Mouse (Mus musculus): ENCODE data around the gene Nfat5.

Gene Nfat5

DNA sequence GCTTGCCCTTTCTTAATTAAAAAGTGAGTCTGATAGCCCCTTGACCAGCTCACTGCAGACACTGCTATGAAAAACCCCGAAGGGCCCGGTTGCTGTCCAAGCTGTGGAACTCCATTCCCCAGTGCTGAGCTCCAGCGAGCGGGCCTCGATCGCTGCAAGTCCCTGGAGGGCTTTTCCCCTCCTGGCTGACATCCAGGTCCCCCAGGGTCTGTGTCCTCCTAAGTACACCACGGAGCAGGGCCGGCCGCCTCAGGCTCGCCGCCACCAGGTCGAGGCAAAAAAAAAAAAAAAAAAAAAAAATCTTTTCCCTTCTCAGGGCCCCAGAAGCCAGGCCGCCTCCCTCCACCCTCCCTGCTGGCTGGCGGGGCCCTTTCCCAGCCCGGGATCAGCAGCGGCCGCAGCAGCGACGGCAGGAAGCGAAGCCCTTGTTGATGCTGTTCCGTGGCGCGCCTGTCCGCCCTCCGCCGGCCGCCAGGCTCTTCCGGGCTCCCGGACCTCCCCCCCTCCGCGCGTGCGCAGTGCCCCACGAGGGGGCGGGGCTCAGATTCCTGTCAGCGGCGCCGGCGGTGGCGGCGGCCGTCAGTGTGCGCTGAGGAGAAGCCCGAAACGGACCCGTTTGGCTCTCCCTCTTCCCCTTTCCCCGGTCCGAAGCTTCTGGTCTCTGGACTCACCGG lies at the start of gene Nfat5:
Nfat5 (plus strand) TSS at position 543 of the 674 bp plus-strand sequence.
- peak; percentile 94 to 96 for DNase-seq

DNA sequence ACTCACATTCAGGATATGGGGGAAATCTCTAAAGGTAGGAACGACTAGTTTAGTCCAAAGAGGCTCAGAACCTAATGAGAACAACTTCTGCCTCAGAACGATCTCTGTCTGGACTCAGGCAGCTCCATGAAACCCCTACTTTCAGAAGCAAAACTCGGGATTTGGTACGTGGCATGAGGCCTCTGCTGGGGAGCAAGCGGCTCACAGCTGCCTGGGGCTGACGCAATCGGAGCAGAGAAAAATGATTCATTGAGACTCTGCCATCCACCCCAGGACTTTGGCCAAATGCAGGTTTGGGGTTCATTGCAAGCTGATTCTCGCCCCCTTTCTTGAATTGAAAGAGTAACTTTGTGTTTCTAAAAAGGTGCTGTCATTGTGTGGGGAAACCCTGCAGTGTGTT lies 49.1 kb upstream of the Nfat5 start:
- no peak for DNase-seq

DNA sequence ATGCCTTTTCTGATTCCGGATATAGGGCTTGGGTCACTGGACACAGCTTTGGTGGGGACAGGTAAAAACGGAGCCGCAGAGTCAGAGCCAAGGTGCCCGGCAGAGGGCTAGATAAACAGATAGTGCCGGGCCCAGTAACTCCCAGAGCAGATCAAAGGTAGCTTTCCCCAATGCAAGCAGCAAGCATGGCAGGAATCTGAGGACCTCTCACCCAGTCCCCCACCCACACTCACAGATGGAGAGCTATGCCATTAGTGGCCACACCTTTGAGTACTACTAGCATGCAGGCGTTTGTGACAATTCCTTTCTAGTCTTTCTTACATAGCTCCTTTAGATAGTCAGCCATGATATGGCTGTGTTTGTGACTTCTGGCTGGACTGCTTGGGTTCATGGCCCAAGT lies 44.8 kb upstream of the Nfat5 start:
- DNase-seq = no peak

DNA sequence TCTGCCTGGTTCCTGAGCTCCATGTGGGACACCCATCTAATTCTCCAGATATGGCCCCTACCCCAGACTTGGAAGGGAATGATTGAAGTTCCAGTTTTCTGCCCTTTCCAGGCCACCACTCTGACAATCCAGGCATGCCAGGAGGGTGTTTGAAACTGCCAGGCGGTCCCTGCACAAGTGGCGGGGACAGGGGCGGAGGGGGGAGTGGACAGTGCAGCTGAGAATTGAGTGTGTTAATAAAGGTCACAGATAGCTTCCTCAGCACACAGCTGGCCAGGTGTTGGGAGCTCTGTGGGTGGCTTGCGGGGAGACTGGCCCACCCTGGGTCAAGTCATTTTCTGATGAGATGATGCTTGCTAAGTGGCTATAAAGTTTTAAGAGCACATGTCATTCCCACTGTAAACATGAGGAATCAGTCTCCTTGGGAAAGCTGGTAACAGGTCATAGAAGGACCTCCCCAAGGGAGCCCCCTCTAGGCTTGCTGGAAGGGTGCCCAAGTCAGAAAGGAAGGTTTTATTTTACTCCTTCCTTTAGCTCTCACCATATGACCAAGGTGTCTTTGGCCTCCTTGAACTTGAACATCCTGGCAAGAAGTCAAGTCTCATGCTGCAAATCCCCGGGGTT lies 41.7 kb upstream of the Nfat5 start:
- peak; percentile 29 to 47 for DNase-seq

DNA sequence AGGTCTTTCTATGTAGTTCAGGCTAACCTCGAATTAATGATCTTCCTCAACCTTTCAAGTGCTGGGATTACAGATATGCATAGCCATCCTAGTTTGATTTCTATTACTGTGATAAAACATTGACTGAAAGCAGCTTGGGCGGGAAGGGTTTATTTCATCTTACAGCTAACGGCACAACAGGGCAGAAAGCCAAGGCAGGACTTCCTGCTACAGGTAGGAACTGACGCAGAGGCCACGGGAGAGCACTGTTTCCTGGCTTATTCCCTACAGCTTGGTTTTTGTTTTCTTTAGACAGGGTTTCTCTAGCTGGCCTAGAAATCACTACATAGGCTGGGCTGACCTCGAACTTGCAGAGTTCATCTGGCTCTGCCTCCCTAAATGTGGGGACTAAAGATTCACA lies 40.1 kb upstream of the Nfat5 start:
- peak; percentile 26 to 32 for DNase-seq

DNA sequence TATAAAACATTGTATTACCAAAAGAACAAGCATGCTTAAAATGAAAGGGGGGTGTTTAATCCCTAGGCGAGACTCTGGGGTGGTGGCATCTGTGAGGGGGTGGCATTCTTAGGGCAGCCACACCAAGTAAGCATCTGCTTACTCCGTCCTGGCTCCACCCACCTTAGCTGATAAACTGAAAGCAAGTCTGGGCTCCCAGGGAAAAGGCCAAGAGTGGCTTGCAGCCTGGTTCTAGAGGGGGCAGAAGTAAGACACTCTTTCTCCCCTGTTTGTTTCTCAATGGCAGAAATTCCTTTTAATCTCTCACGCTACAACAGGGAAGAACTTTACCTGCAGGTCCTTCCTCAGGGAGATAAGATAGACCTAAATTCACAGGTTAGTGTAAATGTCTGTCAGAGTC lies 38.9 kb upstream of the Nfat5 start:
- DNase-seq = no peak

DNA sequence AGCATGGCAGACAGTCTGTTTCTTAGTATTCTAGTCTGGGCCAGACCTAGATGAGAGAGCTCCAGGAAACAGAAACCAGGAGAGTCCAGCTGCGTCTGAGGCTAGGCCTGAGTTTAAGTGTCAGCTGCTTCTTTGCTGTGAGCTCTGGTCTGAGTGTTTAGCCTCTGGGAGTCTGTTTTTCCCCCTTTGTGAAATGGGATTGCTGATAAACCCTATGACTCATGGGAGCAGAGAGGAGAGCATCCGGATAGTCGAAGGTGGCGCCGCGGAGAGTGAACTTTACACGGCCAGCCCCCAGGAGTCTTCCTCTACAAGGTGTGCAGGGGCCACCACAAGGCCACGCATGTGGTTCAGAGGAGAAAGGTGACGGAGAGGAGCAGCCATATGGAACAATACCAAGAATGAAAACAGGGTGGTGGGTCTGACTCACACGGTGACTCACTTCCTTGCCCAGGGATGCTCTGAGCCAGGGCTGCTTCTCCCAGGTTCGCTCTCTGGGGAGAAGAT lies 38.3 kb upstream of the Nfat5 start:
- peak in 1 of 2 experiments; percentile 22 for DNase-seq

DNA sequence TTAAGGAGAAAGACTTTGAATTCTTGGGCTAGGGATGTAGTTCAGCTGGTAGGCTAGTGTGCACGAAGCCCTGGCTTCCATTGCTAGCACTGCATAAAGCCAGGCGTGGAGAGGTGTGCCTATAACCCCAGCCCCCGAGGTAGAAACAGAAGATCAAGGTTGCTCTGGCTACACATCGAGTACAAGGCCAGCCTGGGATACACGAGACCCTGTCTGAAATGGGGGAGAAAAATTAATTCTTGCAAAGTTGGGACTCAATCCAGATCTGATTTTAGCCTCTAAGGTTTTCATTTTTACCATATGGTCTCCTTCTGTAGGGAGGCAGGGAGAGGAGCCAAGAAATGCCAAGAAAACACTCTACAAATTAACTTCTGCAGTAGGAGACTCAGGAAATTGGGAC lies 36.0 kb upstream of the Nfat5 start:
- DNase-seq = no peak

DNA sequence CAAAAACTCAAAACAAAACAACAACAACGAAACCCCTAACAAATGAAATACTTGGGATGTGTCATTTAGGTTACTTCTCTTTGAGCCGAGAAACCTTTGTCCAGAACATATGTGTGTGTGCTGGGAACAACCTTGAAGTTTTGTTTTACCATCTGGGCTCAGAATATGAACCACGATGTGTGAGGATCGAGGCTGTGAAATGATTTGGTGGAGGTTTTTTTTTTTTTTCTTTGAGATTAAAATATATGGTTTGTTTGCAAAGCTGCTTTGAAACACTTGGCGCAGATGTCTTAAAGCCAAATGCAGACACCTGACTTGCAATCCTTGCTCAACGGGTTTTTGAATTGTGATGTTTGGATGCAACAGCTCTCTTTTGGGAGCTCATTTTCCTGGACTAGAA lies 33.1 kb upstream of the Nfat5 start:
- DNase-seq = no peak

DNA sequence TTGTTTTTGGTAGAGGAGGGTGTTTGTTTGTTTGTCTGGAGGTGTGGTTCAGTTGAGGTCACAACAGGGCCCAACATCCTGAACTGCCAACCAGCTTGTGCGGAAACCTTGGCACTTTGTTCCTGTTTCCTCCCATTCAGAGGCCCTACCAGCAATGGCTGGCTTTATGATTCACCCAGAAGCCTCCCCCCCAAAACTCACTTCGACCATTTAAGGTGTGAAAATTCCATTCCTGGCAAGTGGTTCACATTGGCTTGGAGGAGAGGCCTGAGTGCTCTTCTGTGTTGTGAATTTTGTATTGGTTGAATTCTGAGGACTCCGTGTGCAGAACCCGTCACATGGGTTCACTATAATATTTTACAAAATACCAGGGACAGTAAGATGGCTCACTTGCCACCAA lies 32.1 kb upstream of the Nfat5 start:
- no peak for DNase-seq

DNA sequence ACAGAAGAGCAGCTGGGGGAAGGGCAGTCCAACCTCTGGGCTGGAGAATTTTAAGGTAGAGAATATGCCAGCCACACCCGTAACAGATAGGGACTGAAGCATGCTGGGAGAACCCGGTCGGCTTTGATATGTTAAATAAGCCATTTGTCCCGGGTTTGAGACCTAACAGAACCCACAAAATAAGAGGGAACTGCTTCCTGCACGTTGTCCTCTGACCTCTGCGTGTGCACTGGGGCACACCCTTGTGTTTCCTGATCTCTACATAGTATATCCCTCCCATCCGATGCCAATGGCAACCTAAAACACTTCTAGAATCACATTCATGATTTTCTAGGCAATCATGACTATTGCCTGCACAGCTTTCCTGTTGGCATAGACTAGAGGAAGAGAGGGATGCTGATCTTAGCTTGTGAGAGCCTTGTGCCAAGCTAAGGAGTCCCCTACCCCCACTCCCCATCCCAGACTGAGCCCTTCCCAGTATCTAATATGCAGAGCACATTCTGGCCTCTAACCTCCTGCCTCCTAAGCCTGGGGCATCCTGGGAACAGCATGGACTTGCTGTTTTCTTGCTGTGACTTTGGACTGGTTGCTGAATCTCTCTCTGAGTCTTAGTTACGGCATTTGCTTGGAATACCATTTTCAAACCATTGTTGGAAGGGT lies 31.1 kb upstream of the Nfat5 start:
- no peak for DNase-seq

DNA sequence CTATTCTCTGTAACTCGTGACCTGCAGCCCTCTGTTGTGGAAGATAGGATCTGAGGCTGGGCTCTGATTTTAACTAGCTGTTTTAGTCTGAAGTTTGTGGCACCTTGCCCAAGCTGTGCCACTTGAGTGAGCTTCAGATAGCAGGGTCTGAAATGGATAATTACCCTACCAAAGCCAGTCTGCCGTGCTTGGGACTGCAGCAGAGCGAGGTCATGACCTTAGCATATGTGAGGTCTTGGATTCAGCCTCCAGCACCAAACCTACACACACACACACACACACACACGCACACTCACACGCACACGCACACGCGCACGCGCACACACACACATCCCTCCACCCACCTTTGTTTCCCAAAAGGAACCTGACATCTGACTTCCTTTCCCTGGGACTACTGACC lies 27.5 kb upstream of the Nfat5 start:
- DNase-seq = peak; percentile 65 to 78

DNA sequence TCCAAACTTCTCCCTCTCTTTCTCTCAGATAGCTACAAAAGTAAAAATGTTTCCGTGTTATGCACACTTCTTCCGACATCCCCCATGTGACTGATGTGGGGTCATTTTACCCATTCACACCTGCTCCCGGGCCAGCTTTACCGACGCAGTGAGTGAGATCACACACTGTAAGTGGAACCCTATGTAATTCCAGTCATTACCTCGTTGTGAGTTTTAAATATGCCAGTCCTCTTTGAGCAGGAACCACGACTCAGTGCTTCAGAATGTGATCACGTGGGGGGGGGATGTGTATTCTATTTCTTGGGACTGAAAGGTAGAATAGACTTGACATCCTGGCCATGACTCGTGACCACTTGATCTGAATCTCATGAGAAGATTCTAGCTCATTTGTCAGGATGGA lies 24.8 kb upstream of the Nfat5 start:
- no peak for DNase-seq

DNA sequence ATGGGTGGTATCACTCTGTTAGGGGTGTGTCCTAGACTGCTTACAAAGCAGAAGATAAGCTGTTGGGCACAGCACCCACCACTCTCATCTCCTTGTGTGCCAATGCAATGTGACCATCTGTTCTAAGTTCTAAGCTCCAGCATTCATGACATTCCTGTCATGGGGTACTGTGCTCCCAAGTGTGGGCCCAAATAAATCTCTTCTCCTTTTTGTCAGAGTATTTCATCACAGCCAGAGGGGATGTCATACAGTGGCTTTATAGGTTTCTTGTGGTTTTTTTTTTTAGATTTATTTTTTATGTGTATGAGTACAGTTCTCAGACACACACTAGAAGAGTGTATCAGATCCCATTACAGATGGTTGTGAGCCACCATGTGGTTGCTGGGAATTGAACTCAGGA lies 24.1 kb upstream of the Nfat5 start:
- DNase-seq = no peak

DNA sequence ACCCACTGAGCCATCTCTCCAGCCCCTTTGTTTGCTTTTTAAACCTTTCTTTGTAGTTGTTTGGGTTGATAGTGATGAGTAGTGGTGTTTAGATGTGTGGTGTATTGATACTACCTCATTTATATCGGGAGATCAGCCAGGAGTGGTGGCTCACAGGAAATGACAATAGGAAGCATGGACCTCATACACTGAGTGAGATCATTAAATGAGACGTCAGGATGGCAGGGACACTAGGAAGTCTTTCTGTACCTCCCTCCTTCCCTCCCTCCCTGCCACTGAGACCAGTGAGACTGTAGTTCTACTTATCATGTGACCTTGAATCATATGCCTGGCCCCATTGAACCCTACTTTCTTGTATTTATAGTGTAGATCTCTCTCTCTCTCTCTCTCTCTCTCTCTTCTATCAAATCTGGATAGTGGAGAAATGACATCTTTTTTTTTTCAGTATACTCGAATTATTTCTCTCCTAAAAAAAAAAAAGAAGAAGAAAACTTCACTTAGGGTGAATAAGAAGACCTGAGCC lies 23.6 kb upstream of the Nfat5 start:
- DNase-seq = no peak

DNA sequence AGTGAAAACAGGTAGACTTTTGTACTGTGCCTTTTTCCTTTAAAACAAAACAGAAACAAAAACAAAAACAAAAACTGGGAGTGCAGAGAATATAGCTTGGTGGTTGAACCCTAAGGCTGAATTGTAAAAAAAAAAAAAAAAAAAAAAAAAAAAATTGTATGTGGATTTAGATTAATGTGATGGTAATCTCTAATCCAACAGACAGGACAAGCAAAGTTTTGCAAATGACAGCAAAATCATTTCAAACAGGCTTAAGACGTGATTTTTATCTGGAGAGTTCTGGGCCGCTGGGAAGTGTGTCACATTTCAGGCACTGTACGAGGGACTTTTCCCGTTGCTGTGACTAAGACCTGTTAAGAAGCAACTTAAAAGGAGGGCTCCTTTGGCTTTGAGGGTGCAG lies 23.0 kb upstream of the Nfat5 start:
- DNase-seq = no peak

DNA sequence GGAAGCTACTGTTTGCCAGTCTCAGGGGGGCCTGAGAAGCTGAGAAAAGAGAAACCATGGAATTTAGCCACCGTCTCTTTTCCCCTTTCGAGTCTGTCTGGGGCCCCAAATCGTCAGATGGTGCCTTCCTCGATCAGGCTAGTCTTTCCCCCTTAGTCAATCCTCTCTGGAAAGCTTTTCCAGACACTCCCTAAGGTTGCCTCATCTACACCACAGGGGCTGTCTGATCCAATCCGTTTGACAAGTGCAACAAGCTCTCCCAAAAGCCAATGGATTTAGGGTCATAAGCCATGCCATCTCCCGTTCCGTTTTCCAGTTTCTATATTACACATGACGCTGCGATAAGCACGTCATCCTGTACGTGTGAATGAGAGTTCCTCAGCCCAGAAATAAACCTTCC lies 22.5 kb upstream of the Nfat5 start:
- no peak for DNase-seq

DNA sequence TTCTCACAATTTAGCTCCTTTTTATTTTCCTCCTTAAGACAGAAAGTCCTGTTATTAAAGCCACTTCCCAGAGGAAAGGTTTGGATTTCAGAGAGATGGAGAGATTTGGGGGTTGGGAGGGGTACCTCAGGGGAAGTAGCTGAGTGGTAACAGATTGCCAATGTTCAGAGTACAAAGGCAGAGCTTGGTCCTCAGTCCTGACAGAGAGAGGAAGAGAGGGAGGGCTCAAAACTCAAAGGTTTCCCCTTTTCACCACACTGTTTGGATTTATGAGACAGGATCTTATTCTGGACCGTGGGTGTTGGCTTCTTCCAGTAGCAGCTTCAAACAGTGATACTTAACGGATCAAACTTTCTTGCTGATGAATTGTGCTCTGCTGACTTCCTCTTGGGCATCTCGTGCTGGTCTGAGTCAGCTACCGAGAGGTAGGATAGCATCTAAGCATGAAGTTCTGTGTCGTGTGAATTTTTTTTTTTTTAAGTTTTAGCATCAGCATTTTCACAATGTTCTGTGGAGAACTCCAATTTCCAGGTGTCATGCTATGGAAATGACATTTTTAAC lies 15.9 kb upstream of the Nfat5 start:
- DNase-seq = no peak

DNA sequence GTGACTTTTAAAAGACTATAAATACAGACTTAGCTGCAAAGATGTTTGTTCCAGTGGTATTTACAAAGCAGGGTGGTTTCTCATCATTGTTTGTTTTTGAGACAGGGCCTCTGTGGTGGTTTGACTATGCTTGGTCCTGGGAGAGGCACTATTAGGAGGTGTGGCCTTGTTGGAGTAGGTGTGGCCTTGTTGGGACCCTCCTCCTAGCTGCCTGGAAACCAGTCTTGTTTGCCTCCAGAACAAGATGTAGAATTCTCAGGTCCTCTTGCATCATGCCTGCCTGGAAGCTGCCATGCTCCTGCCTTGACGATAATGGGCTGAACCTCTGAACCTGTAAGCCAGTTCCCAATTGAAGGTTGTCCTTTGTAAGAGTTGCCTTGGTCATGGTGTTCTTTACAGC lies 14.7 kb upstream of the Nfat5 start:
- DNase-seq = no peak

DNA sequence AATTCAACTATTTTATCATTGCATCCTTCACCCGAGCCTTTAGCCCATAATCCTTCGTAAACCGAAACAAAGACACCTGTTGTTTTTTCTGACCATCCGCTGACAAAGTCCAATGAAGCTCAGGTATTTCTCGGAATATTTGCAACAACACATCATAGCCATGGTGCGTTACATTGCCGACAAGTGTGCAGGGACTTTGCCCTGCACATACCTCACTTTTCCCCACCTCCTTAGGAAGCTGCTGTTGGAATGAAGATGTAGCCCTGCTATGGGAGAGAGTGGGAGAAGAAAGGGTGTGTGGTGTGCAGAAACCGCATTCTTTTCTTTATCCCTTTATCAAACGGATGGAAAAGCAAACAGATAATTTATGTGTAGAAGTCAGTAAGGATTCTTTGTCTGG lies 6.6 kb upstream of the Nfat5 start:
- no peak for DNase-seq

DNA sequence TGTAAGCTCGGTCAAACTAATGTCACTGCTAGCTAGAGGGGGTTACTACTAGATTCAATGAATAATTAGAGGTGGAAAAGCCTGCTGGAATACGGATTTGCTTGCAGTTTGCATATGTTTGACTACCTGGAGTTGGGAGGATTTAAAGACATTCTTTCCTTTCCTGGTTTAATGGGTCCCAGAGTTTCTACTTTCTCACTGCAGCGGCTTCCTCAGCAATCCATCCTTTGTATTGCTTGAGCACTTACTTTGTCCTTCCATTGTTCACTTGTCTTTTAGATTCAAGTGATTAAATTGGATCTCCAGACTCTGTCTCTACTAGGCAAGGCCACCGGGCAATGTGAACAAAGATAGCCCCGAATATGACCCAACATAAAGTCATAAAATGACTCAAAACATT lies 5.7 kb upstream of the Nfat5 start:
- DNase-seq = no peak

DNA sequence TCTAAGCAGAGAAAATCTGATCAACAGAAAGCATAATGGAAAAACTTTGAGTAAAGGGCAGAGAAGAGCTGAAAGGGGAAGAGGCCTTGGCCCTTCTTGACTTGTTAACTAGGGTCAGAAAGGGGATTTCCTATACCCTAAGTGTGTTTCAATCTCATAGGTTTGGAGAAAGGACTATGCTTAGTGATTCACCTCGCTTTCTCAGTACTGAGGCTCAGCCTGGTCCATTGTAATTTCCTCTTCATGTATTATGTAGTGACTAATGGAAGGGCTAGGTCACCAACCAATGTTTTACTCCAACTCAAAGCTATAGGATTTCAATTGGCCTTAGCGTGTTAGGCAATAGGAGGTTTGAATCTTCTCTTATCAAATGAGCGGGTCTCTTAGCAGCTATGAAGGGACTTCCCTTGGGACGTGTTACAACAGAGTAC lies 2.1 kb upstream of the Nfat5 start:
- DNase-seq = no peak

DNA sequence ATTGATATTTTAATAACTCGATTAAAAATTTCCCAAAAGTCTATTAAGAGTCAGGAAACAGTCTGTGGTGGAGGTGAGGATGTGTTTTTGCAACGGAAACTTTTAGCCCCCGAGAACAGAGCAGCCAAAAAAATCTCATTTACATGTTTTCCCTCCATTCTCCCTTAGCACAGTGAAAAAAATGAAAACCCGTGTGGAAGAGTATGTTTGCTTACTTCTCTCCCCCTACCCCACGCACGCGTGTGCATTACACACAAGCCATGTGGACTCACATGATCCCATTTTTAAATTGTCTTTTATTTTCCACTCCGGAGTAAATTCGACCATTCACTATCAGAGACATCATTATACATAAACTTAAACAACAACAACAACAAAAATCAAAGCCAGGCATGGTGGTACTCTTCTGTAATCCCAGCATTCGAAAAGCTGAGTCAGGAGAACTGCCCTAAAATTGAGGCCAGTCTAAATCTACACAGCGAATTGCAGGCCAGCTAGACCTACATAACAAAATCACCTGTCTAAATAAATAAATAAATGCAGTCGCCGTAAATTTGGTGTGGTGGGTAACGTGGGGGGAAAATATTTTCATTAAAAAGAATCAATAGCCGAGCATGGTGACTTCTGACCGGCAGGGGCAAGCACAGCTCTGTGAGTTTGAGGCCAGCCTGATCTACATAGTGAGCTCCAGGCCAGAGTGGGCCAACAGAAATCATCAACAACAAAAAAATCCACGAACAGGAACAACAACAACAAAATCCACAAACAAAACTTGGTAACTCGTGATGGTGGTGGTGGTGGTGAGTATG lies 947 bp upstream of the Nfat5 start:
- DNase-seq = peak in 1 of 2 experiments; percentile 49

All from kidney, postnatal 4 days (tissue).